Mouse (Mus musculus) E14TG2a.4 (cell line): ENCODE measurements around the gene Glis3.

Experiments used
- CTCF ChIP-seq: conservative IDR thresholded peaks from 2 replicates; pipeline ENCODE4 v1.5.1; 2014; ENCODE audit warnings: low read length
- NANOG ChIP-seq: IDR thresholded peaks from 2 replicates; pipeline ENCODE4 v1.6.1; 2014; ENCODE audit warnings: borderline replicate concordance, low read length, mixed read lengths

- TF ChIP-seq CTCF (no peak), NANOG (no peak)
These were observed 79.0 kb downstream of the Glis3 start for GRCm38 (mm10) chr19:28600866-28601265.
